Mouse (Mus musculus): ENCODE data around the gene Acot8.
A peak's percentile ranks its signal among the peaks of the same experiment; 100 is the strongest.

Gene Acot8

DNA sequence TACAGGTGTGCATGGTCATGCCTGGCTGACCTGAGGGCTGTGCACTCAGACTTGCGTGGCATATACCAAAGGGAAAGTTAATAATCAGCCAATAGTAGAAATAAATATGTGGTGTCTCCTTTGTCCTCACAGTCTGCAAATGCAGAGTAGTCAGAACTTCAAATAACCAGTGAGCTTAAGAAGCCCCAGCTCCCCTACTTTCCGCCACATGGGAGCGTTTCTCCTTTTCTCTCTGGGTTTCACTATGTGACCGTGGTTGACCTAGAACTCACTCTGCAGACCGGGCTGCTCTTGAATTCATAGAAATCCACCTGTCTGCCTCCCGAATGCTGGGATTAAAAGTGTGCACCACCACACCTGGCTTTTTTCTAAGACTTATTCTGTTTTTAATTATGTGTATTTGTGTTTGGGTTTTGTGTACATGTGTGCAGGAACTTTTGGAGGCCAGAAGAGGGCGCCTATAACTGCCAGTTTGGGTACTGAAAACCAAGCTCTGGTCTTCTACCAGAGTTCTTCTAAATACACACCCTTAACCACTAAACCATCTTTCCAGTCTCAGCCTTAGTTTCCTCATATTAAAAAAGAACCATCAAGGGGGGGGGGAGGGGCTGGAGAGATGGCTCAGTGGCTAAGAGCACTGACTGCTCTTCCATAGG, 20.6 kb downstream of the Acot8 start:
- DNase-seq (ENCODE audit: low spot score in 2 of 2) = no peak

DNA sequence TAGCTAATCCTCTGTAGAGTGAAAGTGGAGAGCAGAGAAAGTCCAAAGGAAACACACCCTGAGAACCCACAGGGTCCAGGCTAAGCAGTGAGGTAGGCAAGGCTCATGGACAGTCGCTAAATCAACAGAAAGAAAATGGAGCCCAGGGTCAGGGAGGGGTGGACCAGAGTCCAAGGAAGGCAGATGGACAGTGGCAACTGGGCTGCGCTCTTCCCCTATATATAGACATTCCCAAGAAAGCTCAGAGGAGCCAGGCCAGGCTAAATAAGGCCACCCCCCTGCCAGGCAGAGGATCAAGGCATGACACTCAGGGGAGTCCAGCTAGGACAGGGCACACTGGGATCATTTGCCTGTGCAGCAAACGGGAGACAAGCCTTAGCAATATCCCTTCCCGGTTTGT, 22.8 kb downstream of the Acot8 start:
- no peak for DNase-seq (ENCODE audit: low spot score in 2 of 2)

DNA sequence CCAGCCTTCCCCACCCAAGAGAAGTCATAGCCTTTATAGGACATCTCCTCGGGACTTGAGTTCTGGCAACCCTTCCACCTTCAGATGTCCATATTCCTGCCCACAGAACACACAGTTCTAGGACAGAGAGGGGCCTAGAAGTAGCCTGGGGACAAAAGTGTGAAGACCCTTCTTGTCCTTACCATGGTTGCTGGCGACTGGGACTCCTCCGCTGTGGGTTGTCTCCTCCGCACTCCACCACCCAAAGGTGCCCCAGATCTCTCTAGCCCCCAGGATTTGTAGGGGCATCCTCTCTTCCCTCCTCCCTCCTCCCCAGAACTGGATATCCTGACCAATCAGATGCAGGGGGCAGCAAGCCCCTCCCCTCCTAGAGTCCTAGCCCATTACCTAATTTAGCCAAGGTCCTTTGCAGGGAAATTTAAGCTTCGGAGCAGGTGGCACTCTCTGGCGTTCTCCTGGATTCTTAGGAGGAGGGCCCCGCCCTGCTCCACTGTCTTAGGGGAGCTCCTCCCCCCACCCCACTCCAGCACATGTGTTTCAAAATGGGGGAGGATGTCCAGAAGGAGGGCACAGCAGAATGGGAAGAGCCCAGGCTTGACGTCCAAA, 25.1 kb downstream of the Acot8 start, which contains the start of gene Tnnc2:
Gene Tnnc2 (minus strand): TSS at position 487 of the 606 bp plus-strand sequence.
- no peak for DNase-seq (ENCODE audit: low spot score in 2 of 2)

DNA sequence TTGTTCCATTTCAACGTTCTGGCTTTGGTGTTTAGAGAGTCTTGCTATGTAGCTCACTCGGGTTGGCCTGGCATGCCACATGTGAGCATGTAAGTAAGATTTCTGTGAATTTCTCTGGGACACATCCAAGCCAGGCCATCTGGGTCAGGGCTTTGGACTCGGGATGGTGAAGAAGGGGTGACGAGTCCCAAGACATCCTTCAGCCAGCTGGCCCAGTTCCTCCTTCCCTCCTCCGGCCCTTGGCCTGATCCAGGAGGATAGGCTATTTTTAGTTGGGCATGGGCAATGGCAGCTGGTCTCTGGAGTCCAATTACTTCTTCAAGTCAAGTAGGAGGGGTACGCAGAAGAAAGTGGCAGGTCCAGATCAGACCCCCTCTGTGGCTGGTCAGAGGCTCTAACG, 25.9 kb downstream of the Acot8 start:
- DNase-seq (ENCODE audit: low spot score in 2 of 2) = no peak

DNA sequence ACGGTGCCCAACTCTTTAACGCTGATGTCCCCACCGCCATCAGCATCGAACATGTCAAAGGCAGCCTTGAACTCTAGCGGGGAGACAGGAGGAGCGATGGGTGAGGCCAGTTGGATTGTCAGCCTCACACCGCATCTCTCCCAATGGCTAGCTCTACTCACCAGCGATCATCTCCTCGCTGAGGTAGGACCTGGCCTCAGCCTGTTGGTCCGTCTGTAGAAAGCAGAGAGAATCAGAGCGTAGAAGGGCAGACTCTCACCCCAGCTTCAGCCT, 26.7 kb downstream of the Acot8 start:
- DNase-seq (ENCODE audit: low spot score in 2 of 2) = no peak

DNA sequence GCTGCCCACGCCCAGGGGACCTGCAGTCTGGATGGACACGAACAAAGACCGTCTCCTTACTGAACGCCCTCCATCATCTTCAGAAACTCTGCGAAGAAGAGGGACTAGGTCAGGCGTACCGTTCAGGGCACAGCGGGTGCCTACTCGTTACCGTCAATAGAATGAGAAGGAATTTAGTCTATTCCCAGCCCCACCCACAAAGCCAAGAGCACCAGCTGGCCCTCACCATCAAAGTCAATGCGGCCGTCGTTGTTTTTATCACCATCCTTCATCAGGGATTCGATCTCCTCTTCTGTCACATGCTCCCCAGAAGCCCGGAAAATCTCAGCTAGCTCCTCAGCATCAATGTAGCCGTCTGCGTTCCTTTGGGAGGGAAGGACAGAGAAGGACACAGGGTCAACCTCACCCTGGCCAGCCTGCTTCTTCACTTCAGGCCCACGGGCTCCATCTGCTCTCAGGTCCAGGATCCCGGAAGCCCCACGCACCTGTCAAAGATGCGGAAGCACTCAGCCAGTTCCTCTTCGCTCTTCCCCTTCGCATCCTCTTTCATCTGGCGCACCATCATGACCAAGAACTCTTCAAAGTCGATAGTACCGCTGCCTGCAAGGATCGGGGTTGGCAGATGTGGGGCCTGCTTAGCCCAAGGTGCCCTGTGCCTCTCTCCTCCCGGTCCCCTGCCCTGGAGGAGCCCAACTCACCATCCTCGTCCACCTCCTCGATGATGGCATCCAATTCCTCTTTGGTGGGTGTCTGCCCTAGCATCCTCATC, 27.3 kb downstream of the Acot8 start:
- no peak for DNase-seq (ENCODE audit: low spot score in 2 of 2)

DNA sequence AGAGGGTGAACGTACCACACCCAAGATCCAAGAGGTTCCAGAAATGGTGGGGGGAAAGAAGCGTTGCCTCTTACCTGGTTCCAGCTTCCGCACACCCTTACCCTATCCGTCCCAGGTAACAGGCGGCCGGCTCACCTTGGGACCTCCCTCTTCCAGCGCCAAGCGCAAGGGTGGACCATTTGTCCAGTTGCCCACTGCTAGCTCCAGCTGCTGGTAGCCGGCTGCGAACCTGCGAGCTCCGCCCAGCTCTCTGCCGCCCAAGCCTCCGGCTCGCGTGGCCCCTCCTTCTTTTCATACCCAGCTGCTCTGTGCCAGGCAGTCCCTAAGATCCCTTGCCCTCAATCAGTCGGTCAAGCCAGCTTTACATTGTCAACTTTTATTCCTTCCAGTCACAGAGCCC, 27.9 kb downstream of the Acot8 start:
- DNase-seq (ENCODE audit: low spot score in 2 of 2) = no peak

DNA sequence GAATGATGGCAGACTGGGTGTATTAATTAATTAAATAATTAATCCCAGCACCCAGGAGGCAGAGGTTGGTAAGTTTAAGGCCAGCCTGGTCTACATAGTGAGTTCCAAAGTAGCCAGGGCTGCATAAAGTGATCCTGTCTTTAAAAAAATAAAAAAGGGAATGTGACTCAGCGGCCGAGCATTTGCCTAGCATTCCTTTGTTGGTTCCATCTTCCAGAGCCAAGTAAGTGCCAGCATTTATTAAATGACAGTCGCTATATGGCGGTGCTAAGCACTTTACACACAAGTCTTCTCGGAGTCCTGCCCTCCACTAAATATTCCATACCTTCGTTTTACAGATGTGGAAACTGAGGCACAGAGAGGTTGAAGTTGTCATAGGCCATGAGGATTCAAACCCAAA, 28.6 kb downstream of the Acot8 start:
- no peak for DNase-seq (ENCODE audit: low spot score in 2 of 2)

DNA sequence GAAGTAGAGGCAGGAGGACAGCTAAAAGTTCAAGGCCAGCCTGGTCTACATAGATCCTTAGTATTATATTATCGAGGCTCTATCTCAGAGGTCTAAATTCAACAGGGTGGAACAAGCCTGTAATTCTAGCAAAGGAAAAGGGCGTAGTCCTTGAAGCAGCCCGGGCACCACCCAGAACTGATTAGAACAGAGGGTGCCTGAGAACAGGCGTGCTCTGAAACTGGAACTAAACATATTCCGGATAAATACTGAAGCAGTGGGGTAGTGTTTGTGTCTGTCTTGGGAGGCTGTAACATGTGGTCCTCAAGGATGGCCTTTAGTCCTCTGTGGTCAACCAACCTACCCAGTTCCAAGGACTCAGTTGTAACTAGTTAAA, 30.7 kb downstream of the Acot8 start:
- no peak for DNase-seq (ENCODE audit: low spot score in 2 of 2)

DNA sequence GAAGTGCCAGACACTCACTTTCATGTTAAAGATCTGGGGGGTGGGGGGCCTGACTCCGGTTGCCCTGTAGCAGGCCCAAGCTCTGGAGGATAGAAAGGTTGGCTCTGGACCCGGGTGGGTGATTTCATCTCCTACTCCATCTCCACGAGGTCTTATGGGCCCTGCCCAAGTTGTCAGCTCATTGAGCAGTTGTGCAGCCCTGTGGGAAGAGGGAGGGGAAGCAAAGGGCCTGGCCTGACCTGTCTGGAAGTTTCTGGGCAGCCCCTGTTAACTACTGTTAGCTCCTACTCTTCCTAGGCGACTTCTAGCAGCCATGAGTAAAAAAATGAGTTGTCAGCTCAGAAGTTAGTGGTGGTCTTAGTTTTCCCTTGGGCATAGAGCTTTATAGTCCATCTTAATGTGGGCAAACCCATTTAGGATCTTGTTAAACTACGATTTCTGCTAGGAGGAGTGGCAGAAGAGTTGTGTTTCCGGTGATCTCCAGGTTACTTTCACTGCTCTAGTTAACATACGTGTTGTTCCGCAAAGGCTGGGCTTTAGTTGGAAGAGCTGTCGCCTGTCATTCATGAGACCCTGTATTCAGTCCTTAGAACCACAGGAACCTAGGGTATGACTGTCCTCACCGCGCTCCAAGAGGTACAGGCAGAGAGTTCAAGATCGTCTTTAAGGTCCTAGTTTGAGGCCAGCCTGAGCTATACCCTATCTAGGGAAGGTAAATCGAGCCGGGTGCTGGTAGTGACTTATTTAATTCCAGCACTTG, 31.3 kb downstream of the Acot8 start:
- no peak for DNase-seq (ENCODE audit: low spot score in 2 of 2)

DNA sequence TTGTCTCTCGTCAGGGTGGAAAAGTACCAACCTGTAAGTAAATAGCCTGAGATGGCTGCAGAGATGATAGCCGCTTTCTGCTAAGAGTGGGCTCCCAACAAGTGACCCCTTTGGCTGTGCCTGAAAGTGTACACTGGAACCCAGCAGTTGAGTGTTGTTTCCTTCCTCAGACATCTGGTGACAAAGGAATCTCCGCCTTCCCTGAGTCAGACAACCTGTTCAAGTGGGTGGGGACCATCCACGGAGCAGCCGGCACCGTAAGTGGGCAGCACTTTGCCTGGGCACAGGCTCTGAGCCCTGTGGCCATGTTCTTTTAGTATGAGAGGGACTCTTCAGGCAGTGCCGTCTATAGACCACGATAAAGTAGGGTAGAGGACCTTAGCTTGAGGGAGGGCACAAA, 33.6 kb downstream of the Acot8 start:
- no peak for DNase-seq (ENCODE audit: low spot score in 2 of 2)

DNA sequence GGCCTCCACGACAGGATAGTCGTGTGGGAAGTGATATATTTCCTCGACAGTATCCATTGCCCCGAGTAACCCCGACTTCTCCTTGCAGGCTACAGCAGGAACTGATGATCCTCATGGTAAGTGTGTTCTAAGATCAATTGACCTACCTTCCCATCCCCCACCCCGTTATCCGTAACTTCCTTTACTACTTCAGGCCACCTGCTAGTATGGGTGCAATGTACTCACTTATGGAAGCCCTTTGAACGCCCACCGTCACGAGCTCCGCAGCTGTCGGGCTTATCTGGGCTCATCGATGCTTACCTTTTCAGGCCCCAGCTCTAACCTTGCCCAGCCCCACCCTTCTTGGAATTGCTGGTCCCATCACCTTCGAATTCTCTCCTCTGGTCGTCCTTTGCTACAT, 34.4 kb downstream of the Acot8 start:
- DNase-seq (ENCODE audit: low spot score in 2 of 2) = no peak

DNA sequence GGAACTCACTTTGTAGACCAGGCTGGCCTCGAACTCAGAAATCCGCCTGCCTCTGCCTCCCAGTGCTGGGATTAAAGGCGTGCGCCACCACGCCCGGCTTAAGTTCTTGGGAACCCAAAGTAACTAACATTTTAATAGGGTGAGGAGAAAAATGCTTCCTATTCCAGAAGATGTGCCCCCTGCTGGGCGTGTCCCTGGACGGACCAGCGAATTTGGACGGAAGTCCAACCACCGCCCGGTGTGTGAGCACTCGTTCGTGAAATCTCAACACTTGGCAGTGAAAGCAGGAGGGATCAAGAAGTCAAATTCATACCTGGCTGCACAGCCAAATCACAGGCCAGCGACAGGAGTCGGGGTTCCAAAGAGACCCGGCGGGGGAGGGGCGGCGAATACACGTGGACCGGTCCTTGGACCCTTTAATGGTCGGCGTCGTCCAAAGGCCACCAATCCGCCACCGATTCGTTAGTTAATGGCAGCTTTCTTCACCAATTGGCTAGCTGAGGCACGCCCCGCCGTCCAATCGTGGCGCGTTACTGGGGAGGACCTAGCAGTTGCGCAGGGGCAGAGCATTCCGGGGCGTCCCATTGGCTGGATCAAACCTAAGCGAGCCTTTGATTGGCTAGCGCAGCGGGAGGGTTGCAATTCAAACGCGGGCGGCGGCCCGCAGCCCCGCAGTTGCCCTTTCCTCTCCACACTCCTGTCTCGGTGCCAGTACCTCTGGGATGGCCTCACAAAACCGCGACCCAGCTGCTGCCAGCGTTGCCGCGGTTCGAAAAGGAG, 35.2 kb downstream of the Acot8 start, which contains the start of gene Ube2c:
Gene Ube2c (plus strand): TSS at position 641 of the 780 bp plus-strand sequence.
- peak; percentile 95 to 97 for DNase-seq (ENCODE audit: low spot score in 2 of 2)

DNA sequence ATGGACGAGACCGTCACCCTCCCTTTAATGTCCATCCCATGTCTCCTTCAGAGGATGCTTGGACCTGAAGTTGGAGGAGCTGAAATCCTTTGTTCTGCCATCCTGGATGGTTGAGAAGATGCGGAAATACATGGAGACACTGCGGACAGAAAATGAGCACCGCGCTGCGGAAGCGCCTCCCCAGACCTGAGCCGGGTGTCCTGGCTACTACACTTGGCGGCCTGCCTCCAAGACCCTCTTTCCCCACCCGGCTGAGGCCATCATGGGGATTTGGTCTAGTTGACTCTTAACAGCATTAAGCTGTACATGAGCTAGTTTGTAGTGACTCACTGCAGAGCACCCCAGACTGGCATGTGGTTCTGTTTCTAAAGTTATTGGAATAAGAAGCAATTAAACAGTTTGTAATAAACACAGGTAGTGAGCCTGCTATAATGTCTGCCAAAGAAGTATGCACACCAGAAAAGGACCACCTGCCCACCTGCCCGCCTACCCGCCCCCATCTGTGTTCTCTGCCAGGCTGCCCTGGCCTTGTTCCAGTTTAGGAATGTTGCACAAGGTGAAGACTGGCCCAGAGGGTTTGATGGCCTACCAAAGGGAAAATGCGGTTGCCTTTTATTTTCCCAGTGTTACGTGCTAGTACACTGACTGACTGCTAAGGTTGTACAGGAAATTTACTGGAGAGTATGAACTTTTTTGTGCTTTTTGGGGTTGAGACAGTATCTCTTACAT, 36.7 kb downstream of the Acot8 start:
- no peak for DNase-seq (ENCODE audit: low spot score in 2 of 2)

DNA sequence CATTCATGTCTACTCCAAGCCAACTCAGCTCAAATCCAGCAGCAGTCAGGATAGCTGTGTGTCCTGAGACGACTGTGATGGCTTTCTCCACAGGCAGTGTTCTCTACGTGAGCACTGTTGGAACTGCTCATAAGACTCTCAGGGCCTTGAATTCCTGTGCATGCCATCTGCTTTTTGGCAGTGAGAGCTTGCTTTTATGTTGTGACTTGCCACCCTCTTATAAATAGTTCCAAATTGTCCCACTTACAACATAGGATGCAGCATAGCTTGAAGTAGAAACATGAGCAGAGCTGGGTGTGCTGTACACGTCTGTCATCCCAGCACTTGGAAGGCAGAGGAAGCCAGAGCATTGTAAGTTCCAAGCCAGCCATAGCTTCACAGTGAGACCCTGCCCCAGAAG, 38.8 kb downstream of the Acot8 start:
- no peak for DNase-seq (ENCODE audit: low spot score in 2 of 2)

DNA sequence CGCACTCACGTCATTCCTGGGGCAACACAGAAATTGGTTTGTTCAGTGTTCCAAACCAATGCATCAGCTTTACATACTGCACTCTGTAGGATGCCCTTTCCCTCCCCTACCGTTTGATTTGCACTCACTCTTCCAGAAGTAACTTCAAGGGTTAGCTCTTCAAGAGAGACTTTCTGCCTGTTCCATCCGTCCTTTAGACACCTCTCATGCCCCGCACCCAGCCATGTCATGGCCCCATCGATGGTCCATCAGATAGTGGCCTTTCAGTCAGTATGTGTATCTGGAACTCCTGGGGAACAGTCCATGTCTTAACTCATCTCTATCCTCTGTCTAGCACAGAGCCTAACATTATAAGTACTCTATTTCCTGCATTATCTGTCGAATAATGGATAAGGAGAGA, 42.1 kb downstream of the Acot8 start:
- DNase-seq (ENCODE audit: low spot score in 2 of 2) = no peak

DNA sequence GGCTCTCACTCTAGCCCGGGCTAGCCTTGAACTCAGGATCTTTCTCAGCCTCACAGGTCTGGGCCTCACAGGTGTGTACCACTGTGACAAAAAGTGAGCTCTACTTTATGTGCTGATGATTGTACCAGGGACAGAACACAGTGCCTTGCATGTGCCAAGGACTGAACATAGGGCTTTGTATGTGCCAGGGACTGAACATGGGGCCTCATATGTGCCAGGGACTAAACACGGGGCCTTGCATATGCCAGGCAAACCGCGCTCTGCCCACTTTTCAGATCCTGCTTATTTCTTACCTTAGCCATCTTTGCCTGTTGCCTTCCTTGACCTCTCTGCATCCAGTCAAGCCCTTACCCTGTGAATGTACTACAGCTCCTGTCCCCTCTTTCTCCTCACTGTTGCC, 42.7 kb downstream of the Acot8 start:
- DNase-seq (ENCODE audit: low spot score in 2 of 2) = no peak

DNA sequence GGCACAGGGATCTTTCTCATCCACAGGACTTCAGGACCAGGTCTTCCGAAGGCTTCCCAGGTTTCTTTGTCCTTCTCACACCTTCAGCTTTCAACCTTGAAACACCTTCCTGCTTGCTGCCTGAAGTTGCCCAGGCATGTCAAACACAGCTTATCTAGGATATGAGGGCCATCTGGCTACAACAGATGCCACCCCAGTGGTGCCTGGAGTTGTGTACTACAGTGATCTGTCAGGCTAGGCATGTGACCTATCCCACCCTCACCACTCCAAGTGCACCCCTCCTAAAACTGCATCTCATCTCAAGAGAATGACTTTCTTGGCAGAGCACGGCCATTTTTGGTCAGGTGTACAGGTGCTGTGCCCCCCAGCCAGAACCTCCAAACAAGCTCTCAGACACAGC, 43.2 kb downstream of the Acot8 start:
- no peak for DNase-seq (ENCODE audit: low spot score in 2 of 2)

DNA sequence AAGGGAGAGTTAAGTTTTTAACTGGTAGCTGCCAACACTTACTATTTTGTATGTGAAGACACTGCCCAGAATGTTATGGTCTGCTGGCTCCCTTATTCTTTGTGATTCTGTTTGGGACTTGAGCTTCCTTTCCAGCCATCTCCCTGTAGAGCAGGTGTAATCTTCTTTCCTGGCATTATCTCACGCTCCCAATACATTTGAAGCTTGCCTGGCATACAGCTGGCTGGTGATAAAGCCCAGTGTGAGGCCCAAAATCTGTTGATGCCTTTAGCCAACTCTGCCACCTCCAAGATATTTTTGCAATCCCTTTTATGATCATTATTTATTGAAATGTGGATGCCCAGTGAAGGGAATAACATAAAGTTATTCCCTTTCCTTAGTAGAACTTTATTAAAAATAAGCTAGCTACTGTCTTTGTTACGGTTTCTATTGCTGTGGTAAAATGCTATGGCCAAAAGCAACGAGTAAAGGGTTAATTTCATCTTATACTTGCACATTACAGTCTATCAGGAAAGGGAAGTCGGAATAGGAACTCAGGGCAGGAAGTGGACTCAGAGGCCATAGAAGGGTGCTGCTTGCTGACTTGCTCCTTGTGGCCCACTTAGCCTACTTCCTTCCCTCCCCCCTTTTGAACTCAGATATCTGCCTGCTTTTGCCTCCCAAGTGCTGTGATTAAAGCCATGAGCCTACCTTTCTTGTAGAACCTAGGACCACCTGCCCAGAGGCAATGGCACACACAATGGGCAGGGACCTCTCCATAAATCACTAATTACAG, 44.4 kb downstream of the Acot8 start:
- no peak for DNase-seq (ENCODE audit: low spot score in 2 of 2)

DNA sequence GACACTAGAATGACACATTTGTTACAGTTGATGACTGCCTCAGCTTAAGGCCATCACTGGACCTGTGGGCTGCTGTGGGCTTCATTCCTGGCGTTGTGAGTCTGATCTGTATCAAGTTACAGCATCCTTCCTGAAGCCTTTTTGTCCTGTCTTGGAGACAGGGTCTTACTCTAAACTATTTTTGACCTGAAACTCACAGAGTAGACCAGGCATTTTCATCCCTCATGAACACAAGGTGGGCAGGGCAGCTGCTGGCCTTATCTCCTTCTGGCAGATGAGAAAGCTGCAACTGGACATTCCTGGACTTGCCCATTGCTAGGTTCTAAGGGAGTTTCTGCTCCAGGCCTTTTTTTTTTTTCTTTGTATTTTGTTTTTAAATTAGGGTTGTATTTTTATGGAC, 46.0 kb downstream of the Acot8 start:
- DNase-seq (ENCODE audit: low spot score in 2 of 2) = no peak
